Mouse (Mus musculus): ENCODE data around the gene Ptgfr.

Ptgfr gene

GRCm38 (mm10) chr3:151836871-151837680, at the start of gene Ptgfr:
Gene Ptgfr, minus strand, starts transcription at chr3:151837630.
- in situ Hi-C loops (cut with MboI; ENCODE audit: unreplicated experiment in 2 of 2) = no loop called here

- in situ Hi-C loops (cut with MboI; ENCODE audit: unreplicated experiment in 2 of 2) = no loop called here
Measured at GRCm38 (mm10) chr3:151883881-151884280, 46.5 kb upstream of the Ptgfr start.

DNA sequence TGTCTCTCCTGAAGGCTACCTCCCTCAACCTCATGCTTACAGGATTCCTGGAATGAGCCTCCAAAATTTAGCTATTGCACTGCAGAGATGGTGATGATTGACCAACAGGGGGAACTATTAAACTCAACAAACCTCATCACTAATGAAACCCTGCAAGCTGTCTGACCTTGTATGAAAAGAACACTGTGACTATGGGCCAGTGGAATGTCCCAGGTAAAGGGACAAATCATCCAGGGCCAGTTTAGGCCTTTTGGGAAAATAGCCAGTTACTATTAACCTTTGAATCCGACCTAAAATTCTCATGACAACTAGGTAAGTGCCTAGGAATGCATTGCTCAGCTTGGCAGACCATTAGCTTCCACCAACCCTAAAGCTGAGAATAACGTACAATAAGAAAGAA, 42.6 kb upstream of the Ptgfr start:
- in situ Hi-C loops (cut with MboI; ENCODE audit: unreplicated experiment in 2 of 2) = no loop called here

GRCm38 (mm10) chr3:151868970-151869369, 31.5 kb upstream of the Ptgfr start:
- in situ Hi-C loops (cut with MboI; ENCODE audit: unreplicated experiment in 2 of 2) = no loop called here

- in situ Hi-C loops (cut with MboI; ENCODE audit: unreplicated experiment in 2 of 2) = no loop called here
Measured at GRCm38 (mm10) chr3:151851344-151851743, 13.9 kb upstream of the Ptgfr start.

DNA sequence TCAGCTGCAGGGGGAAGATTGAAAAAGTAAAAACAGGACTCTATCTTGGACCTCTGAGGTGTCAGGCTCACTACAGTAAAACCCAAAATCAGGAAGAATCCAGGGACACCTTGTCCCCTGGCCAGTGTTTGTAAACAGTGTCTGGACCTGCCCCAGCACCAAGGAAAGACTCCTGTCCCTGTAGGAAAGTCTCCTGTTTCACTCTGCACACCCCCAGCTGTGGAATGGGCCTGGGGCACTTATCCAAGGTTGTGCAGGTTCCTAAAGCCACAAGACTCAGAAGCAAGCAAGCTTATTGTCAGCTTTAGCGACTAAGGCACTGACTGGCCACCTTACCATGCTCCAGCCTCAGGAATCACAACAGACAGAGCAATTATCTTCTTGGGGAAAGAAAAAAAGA, 13.2 kb upstream of the Ptgfr start:
- in situ Hi-C loops (cut with MboI; ENCODE audit: unreplicated experiment in 2 of 2) = no loop called here

DNA sequence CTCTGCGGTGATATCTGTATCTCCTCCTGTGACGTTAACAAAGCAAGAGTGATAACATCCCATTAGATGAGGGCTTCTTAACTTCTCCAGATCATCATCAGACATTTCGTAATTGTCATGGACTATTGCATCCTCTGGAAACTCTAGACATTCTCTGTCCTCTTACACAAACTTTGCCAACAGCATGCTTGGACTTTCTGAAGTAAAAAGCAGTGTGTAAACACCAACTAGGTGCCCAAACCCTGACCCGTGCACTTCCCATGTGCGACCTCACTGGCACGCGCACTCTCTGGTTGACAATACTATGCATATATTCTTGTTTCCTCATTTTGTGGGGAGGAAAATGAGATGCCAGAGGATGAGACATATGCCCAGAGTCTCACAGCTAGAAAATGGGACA, 8.9 kb upstream of the Ptgfr start:
- in situ Hi-C loops (cut with MboI; ENCODE audit: unreplicated experiment in 2 of 2) = no loop called here

- in situ Hi-C loops (cut with MboI; ENCODE audit: unreplicated experiment in 2 of 2) = no loop called here
Measured at GRCm38 (mm10) chr3:151844361-151845154, 7.1 kb upstream of the Ptgfr start.

DNA sequence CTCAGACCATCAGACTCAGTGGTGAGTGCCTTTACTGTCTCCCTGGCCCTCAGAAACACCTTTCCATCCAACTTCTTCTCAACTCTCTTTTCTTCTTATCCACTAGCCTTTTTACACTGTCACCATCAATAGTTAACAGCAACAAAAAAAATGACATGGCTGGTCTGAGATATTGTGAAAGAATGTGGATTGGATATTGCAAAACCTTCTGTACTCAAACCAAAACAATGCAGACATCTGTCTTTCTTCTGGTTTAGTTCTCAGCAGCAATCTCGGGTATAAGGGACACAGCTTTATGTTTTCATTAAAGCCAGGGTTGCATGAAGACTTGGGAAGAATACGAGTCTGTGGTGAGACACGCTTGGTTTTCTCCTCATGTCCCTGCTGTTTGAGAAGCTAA, 3.3 kb upstream of the Ptgfr start:
- in situ Hi-C loops (cut with MboI; ENCODE audit: unreplicated experiment in 2 of 2) = no loop called here

DNA sequence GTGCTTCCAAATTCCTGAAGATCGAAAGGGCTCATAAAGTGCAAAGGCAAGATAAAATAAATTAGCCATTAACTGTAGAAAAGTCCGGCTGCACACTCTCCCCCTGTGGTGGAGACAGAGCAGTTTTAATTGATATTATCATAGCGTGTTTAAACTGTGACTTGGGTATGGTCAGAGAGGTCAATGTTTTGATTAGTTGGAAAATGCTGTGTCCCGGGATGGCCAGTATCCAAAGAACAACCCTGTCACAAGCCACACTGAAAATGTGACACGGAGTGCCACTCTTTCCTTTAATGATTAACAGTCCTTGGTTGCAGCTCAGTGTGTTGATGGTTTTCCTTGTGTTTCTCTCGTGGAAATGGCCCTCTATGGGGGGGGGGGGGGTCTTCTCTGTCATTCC, 942 bp upstream of the Ptgfr start:
- in situ Hi-C loops (cut with MboI; ENCODE audit: unreplicated experiment in 2 of 2) = no loop called here

- in situ Hi-C loops (cut with MboI; ENCODE audit: unreplicated experiment in 2 of 2) = no loop called here
Measured at GRCm38 (mm10) chr3:151837749-151838148, 319 bp upstream of the Ptgfr start.

DNA sequence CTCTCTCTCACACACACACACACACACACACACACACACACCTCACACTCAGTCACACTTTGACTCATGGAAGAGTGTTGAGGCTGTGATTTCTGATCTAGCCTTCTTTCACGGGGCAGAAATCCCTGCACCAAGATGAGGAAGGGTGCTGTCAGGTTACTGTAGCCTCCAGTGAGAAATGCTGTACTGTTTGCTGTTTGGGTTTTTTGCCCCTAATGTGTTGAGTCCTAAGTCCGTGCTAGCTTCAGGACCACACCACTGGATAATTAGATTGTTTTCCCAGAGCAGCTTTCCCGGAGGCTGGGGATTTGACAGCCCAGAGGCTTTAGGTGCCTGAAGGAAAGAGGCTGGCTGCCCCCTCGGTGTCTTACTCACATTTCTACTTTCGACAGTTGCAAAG, 979 bp downstream of the Ptgfr start:
- in situ Hi-C loops (cut with MboI; ENCODE audit: unreplicated experiment in 2 of 2) = no loop called here

DNA sequence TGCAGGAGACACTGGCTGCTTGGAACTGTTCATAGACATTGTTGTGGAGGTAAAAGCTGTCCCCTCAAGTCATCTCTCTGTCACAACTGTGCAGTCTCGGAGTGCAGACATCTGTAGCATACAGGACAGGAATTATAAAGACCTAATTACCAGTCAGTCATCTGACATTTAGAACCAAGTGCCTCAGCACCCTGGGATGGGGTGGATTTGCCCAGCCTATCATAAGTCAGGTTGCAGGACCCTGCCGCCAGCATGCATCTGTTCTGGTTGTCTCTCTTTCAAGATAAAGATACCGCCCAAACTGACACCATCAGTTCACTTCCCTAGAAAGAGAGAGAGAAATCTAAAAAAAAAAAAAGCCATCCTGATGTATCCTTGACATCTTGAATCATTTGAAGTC, 1.6 kb downstream of the Ptgfr start:
- in situ Hi-C loops (cut with MboI; ENCODE audit: unreplicated experiment in 2 of 2) = no loop called here

- in situ Hi-C loops (cut with MboI; ENCODE audit: unreplicated experiment in 2 of 2) = no loop called here
Measured at GRCm38 (mm10) chr3:151827950-151828610, 9.3 kb downstream of the Ptgfr start.

DNA sequence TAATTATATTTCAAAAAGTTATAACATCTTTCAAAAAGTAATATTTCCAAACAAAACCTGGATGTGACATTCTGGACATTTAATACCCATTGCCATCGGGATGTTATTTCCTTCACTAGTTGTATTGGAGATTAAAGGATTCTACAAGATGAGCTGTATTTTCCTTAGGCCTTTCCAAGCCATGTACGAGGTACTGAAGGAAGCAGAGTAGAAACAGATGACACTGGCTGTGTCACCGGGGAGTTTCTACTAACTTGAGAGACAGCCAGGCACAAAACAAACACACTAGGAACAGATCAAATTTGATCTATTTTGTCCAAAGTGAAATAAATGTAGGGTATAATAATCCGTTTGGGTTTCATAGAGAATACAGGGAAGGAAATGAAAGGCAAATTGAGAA, 17.6 kb downstream of the Ptgfr start:
- in situ Hi-C loops (cut with MboI; ENCODE audit: unreplicated experiment in 2 of 2) = no loop called here

- in situ Hi-C loops (cut with MboI; ENCODE audit: unreplicated experiment in 2 of 2) = no loop called here
Measured at GRCm38 (mm10) chr3:151818265-151818664, 19.2 kb downstream of the Ptgfr start.

DNA sequence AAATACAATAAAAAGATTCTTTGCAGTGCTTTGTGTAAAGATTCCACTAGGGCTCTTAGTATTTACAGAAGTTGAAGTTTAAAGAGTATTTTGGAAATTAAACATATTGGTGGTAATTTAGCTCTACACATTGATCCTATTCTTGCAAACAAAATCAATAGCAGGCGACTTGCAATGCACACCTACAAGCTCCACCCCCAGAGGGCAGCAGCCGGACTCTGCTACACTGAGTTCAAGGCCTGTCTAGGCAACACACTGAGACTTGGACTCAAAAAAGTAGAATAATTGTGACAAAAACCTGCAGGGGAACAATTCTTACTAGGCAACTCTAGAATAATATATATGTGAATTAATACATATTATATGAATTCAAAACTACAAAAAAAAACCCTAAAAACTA, 28.8 kb downstream of the Ptgfr start:
- in situ Hi-C loops (cut with MboI; ENCODE audit: unreplicated experiment in 2 of 2) = no loop called here

GRCm38 (mm10) chr3:151788622-151789021, 48.8 kb downstream of the Ptgfr start:
- in situ Hi-C loops (cut with MboI; ENCODE audit: unreplicated experiment in 2 of 2) = no loop called here

DNA sequence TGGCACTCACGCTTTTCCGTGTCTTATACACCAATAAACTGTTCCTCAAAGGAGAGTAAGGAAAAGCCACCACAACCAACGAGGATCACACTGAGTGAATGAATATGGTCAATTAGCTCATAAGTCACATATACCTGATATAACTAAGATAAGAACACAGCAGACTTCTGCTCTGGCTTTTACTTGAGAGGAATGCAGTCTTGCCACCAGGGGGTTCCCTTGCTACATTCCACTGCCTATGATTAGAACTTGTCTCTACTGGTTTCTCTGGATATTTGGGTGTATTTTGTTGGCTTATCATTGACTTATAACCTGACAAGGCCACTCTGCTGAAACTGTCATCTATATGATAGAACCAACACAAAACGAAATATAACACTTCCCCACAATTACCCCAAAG, 62.3 kb downstream of the Ptgfr start:
- in situ Hi-C loops (cut with MboI; ENCODE audit: unreplicated experiment in 2 of 2) = no loop called here

- in situ Hi-C loops (cut with MboI; ENCODE audit: unreplicated experiment in 2 of 2) = no loop called here
Measured at GRCm38 (mm10) chr3:151771074-151771473, 66.4 kb downstream of the Ptgfr start.

DNA sequence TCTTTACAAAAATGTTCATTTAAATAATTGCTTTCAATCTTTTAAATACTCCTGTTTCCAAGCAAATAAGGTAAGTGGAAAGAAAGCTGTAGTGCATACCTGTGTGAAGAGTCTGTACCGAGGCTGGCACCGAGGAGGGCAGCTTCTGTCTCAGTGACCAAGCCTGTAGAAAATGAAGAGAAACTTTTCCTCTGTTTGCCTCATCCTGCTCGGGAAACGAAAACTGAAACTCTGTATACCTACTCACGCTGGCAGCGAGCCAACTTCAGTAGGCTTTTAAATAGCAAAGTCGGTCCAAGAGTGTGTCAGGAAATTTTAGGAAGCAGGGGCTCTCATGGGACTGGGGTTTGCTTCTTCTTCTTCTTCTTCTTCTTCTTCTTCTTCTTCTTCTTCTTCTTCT, 87.7 kb downstream of the Ptgfr start, which contains the start of gene Ifi44:
Gene Ifi44, minus strand, starts transcription at position 224 of the 400 bp plus-strand sequence.
- in situ Hi-C loops (cut with MboI; ENCODE audit: unreplicated experiment in 2 of 2) = no loop called here

Measured in v-Abl transformed pro-B cells (cell line).